Mouse (Mus musculus): ENCODE results near the gene Pex7. TPM values are rescaled to one million over a fixed set of nuclear protein-coding genes. Genes with fewer than 3 reads are reported as not detected.

Gene Pex7
- polyA plus RNA-seq, 1 experiment, result 25.1 TPM

DNA sequence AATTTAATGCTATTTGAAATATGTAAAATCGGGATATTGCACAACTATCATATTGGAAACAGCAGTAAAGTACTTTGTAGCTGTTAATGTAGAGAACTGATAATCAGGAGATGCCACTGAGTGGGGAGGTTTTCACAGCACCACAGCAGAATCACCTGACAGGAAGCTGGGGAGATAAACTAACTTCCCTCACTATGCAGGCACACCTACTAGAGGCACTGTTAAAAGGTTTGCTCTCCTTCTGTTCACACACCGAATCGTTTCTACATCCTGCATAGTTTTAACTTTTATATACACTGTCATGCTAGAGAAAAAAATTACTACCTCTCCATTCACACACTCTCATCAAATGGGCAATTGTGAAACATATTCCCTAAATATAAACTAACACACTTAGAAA, 21.2 kb downstream of the Pex7 start:
- 62% methylated on average over 3 of the region's 3 CpGs for WGBS
- no peak for DNase-seq (ENCODE audit: low read depth, low spot score)

- DNase-seq (ENCODE audit: low read depth, low spot score), result no peak
- 65% methylated on average over 4 of the region's 4 CpGs for WGBS
These were observed 23.1 kb downstream of the Pex7 start for GRCm38 (mm10) chr10:19884409-19884808.

GRCm38 (mm10) chr10:19880437-19880836, 27.1 kb downstream of the Pex7 start:
- DNase-seq (ENCODE audit: low read depth, low spot score), result no peak
- 83% methylated on average over 3 of the region's 3 CpGs for WGBS

- no peak for DNase-seq (ENCODE audit: low read depth, low spot score)
- whole genome bisulfite sequencing, result 68% methylated on average over 6 of the region's 6 CpGs
These were observed 28.3 kb downstream of the Pex7 start for GRCm38 (mm10) chr10:19879161-19879560.

- WGBS, result 78% methylated on average over 9 of the region's 9 CpGs
- DNase-seq (ENCODE audit: low read depth, low spot score), result no peak
These were observed 29.8 kb downstream of the Pex7 start for GRCm38 (mm10) chr10:19877679-19878078.

DNA sequence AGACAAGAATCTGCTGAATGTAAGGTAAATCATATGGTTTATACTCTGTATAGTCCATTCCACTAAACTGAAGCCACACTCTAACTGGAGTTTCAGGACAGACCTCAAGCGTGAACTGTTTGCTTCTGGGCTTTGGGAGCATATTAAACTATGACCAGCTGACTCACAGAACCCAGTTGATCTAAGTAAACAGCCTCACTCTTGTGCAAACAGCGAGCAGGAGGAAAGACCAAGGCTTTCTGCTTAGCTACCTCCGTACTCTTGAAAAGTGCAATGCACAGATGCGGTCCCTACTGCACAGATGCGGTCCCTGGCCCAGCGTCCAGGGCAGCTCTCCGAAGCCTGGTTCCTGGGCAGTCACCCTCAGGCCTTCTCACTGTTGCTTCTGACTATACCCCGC, 30.2 kb downstream of the Pex7 start:
- peak; percentile 21 for DNase-seq (ENCODE audit: low read depth, low spot score)
- WGBS, result 34% methylated on average over 8 of the region's 8 CpGs

GRCm38 (mm10) chr10:19876669-19877068, 30.8 kb downstream of the Pex7 start:
- 77% methylated on average over 7 of the region's 7 CpGs for WGBS

GRCm38 (mm10) chr10:19875346-19875745, 32.1 kb downstream of the Pex7 start:
- DNase-seq (ENCODE audit: low read depth, low spot score), result no peak
- 66% methylated on average over 5 of the region's 5 CpGs for WGBS

More at GRCm38 (mm10) chr10:19876669-19877068, 30.8 kb downstream of the Pex7 start:
- DNase-seq (ENCODE audit: low read depth, low spot score), result no peak

GRCm38 (mm10) chr10:19855597-19856306, 51.7 kb downstream of the Pex7 start:
- no peak for DNase-seq (ENCODE audit: low read depth, low spot score)
- WGBS, result 91% methylated on average over 7 of the region's 7 CpGs

DNA sequence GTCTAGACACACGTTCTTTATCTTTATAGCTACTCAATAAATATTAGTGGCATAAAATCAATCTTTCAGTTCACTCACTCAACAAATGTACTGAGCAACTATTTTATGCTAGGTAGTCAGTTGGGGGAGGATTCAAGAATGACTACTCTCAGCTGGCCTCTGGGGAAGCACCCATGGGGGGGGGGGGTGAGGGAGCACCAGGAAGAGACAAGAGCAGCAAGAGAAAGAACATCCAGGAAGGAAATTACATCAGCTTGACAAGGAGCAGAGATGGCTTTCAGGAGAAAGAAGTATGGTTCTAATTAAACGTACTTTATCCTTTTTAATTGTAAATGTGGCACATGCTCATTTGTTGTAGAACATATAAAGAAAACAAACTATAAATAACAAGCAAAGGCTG, 53.9 kb downstream of the Pex7 start:
- WGBS, result 45% methylated on average over 2 of the region's 2 CpGs
- no peak for DNase-seq (ENCODE audit: low read depth, low spot score)

DNA sequence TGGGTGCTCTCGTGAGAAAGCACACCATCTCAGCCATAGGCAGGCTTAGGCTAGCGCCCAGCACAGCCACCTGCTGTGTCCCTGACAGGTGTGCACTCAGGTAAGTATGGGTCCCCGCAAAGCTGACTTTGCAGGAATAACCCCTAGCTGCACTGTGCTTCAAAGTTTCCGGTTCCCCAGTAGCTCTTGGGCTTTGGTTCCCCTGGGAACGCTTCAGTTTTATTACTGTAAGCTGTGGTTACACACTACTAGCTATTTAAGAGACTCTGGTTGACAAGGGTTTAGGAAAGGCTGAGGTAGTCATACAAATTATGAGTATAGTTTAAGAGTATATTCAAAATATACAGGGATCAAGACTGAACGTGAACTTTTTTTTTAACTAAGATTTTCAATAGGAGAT, 54.7 kb downstream of the Pex7 start:
- DNase-seq (ENCODE audit: low read depth, low spot score), result no peak
- 15% methylated on average over 6 of the region's 6 CpGs for WGBS

DNA sequence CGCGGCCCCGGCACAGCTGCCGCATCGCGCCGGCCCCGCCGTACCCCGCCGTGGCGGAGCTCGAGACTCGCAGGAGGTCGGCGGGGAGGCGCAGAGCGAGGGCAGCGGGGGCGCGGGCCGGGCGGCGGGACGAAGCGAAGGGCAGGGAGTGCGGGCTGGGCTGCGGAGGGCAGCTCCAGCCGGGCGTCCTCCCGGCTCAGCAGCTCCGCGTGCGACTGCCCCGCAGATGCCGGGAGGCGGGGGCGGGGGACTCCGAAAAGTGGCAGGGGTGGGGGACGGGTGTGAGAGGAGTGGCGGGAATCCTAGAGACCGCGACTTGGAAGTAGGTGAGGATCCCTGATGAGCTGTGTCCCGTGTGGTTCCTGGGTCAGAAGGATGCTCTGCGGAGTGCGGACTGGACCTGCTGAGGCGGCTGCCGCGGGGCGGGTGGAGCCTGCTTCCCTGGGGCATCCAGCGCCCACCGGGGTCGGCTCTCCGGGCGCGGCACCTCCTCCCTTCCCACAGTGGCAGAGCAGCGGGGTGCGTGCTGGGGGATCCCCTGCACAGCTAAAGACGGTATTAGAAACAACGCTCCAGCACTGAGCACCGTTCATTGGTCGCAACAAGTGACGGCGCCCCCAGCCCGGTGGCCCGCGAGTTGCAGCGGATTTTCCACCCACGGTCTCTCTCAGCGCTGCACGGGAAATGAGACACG, 56.3 kb downstream of the Pex7 start, which contains the start of gene Slc35d3:
Gene Slc35d3, minus strand, starts transcription at position 462 of the 694 bp plus-strand sequence.
- WGBS, result 1% methylated on average over 71 of the region's 72 CpGs
- DNase-seq (ENCODE audit: low read depth, low spot score), result no peak

DNA sequence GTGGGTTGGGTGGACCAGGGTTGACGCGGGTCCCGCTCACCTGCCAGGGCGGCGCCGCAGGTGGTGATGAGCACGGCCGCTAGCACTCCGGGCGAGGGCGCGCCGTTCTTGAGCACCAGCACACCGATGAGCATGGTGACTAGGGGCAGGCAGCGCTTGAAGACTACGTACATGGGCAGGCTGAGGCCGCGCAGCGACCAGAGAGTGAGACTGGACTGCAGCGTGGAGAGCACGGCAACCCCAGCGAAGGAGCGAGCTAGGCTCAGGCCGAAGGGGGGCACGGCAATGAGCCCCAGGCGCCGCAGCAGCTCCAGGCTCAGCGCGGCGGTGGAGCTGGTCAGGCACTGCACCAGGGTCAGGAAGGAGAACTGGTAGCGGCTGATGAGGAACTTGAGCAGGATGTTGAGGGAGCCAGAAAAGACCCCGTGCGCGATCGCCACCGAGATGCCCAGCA, 56.9 kb downstream of the Pex7 start:
- no peak for DNase-seq (ENCODE audit: low read depth, low spot score)
- WGBS, result 1% methylated on average over 36 of the region's 36 CpGs

DNA sequence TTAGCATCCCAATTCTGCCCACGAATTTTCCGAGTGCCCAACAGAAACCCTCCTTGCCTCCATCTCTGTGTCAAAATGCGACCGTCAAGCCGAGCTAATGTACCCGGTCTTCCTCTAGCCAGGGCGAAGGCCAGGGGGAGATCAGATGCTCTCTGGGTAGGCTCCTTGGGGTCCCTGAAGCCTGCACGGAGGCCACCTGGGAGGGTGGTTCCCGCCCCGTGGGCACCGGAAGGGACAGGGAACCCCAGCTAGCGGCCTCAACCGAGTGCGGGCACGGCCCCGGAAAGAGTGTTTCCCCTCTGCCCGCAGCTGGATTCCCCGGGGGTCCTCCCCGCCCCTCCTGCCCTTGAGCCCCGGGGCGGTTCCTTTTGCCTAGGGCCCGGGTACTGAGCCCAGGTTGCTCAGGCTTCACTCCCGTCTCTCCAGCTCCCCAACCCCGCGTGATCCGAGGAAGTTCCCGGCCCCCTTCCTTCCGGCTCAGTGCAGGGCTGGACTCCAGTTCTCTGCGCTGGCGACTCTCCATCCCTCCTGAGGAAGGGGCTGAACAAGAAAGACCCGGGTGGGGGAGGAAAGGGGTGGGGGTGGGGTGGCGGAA, 57.6 kb downstream of the Pex7 start:
- 1% methylated on average over 32 of the region's 32 CpGs for WGBS
- DNase-seq (ENCODE audit: low read depth, low spot score), result no peak

GRCm38 (mm10) chr10:19848928-19849770, 58.3 kb downstream of the Pex7 start:
- DNase-seq (ENCODE audit: low read depth, low spot score), result no peak
- WGBS, result 13% methylated on average over 44 of the region's 44 CpGs

- WGBS, result 90% methylated on average over 5 of the region's 5 CpGs
- no peak for DNase-seq (ENCODE audit: low read depth, low spot score)
These were observed 67.7 kb downstream of the Pex7 start for GRCm38 (mm10) chr10:19839836-19840235.

- no peak for DNase-seq (ENCODE audit: low read depth, low spot score)
- 79% methylated on average over 8 of the region's 8 CpGs for WGBS
These were observed 71.4 kb downstream of the Pex7 start for GRCm38 (mm10) chr10:19835887-19836710.

DNA sequence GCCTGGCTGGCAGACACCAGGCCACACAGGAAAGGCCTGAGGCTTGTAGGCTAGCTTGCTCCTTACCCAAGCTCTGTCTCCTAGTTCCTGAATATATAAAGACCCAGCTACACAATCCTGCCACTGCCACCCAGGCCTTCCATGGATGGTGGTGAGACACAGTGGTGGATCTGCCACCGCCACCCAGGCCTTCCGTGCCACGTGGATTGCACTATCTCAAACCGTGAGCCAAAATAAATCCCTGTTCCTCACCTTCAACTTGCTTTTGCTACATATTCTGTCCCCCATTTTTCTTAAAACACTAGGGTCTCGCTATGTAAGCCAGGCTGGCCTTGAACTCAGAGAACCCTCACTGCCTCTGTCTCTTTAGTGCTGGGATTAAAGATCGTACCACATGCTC, 73.3 kb downstream of the Pex7 start:
- WGBS, result 94% methylated on average over 6 of the region's 6 CpGs
- no peak for DNase-seq (ENCODE audit: low read depth, low spot score)

Measured in large intestine, adult 2 months (tissue).